Mouse (Mus musculus): Measurements from ENCODE around the gene Krt33a. TPM values are rescaled to one million over a fixed set of nuclear protein-coding genes. Genes with fewer than 3 reads are reported as not detected.

Gene Krt33a
- polyA plus RNA-seq (2016; fragmentation: Nextera tagmentation; extraction: Ambion mirVana), result not detected in 2 replicates

DNA sequence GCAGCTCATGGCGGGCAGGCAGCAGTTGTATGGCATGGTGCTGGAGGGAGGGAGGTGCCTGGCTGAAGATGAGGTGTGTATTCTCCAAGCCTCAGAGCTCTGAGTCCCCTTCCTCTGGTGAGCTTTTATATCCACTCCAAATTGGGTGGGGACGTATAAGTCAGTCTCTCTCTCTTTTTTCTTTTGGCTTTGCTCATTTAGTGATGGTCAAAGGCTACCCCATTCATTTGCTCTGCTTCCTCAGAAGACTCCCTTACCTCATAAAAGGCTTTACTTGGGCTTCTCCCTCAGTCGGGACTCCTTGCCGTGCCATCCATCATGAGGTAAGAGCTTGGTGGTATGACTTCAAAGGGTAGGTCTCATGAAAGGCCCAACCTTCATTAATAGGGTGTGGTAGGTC lies at the start of gene Krt33a:
Krt33a (minus strand) TSS at position 101 of the 400 bp plus-strand sequence.
- H3K27me3 ChIP-seq (ENCODE audit: low read depth, poor library complexity, severe bottlenecking), result no peaks in the 10 kb centered on the region
- DNase-seq (ENCODE audit: low spot score), result no peak
- H3K4me1 ChIP-seq, result no peaks in the 10 kb centered on the region
- H3K4me3 ChIP-seq, result no peak within 1 kb of the TSS
- H3K27ac ChIP-seq (replicated peaks), result no peak within 1 kb of the TSS
- no peaks in the 10 kb centered on the region for H3K36me3 ChIP-seq
- WGBS, result 90% methylated on average over 4 of the region's 4 CpGs
- no peaks in the 10 kb centered on the region for H3K9me3 ChIP-seq (replicated peaks)

DNA sequence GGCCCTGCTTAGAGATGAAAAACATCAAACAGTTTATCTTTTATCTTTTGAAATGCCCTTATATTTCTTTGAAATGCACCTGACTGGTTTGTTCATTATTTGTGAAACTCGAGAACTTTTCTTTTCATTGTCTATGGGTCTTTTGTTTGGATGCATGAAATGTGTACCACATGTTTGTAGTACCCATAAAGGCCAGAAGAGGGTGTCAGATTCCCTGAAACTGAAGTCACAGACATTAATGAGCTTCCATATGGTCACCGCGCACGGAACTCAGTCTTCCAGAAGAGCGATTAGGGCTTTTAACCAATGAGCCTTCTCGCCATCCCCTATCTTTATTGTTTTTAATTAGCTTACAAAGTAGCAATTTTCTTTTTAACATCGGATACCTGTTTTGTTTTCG lies 42.9 kb upstream of the Krt33a start:
- Histone ChIP-seq H3K36me3 (no peaks in the 10 kb centered on the region), H3K4me3 (no peak overlapping the region), H3K4me1 (no peaks in the 10 kb centered on the region), H3K27ac (replicated peaks) (no peak overlapping the region), H3K27me3 (ENCODE audit: low read depth, poor library complexity, severe bottlenecking) (no peaks in the 10 kb centered on the region), H3K9me3 (replicated peaks) (no peaks in the 10 kb centered on the region)
- DNase-seq (ENCODE audit: low spot score), result no peak
- WGBS, result 66% methylated on average over 8 of the region's 8 CpGs

DNA sequence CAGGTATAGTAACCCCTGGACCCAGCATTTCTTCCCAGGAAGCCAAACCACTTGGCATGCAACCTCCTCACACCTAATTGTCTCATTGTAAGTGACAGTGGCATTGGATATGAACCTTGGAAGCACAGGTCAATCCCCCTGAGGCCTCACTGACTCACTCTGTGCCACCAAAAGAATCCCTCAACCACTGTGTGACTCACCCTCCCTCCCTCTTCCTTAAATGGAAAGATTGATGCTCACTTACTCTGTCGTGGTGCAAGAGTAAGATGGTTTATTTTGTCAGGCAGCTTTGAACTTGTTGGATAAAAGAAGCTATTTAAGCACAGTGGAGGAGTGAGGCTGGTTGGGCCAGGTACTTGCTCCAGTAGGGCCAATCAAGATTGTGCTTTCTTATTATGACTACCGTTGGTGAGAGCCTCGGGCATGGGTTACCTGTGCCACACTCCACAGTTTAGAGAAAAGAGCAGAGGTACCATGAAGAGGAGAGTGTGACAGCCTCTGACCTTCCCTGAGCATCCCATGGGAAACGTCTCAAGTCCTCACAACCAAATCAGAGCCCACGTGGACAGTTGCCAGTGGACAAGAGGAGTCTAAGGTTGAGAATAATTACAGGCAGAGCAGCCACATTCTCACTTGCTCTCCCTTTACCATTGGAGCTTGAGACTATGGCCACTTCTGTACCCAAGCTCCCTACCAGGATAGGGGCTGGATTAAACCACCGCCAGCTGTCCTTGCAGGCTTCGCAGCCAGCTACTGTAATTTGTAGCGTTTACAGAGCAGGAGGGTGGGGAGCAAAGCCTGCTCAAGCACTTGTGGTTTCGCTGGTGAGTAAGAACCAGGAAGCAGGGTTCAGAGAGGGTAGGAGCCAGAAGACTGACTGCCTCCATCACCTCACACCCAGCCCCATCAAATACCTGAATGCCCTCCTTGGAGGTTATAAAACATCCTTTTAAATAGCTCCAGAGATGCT lies 40.0 kb upstream of the Krt33a start:
- H3K9me3 ChIP-seq (replicated peaks), result no peaks in the 10 kb centered on the region
- H3K4me1 ChIP-seq, result no peaks in the 10 kb centered on the region
- H3K36me3 ChIP-seq, result no peaks in the 10 kb centered on the region
- no peak overlapping the region for H3K4me3 ChIP-seq
- H3K27me3 ChIP-seq (ENCODE audit: low read depth, poor library complexity, severe bottlenecking), result no peaks in the 10 kb centered on the region
- DNase-seq (ENCODE audit: low spot score), result no peak
- no peak overlapping the region for H3K27ac ChIP-seq (replicated peaks)
- 82% methylated on average over 9 of the region's 9 CpGs for WGBS

DNA sequence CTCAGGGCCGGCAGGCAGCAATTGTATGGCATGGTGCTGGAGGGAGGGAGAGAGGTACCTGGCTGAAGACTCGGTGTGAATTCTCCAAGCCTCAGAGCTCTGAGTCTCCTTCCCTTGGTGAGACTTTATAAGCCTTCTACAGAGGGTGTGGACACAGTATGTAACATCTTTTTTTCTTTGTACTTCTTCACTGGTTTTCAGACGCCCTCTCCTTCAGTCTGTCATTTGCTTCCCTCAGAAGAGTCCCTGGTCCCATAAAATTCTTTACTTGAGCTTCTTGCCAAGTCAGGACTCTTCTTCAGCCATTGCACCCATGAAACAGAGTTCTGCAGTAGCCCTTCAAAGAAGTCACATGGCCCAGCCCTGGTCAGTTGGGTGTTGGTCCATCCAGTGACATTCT lies 34.4 kb upstream of the Krt33a start, which contains the start of gene Krt31:
Krt31 (minus strand) TSS at position 101 of the 400 bp plus-strand sequence.
- no peak within 1 kb of the TSS for H3K4me3 ChIP-seq
- DNase-seq (ENCODE audit: low spot score), result no peak
- no peaks in the 10 kb centered on the region for H3K36me3 ChIP-seq
- no peaks in the 10 kb centered on the region for H3K27me3 ChIP-seq (ENCODE audit: low read depth, poor library complexity, severe bottlenecking)
- H3K9me3 ChIP-seq (replicated peaks), result no peaks in the 10 kb centered on the region
- H3K4me1 ChIP-seq, result no peaks in the 10 kb centered on the region
- no peak within 1 kb of the TSS for H3K27ac ChIP-seq (replicated peaks)
- 92% methylated on average over 3 of the region's 3 CpGs for WGBS

- H3K9me3 ChIP-seq (replicated peaks), result no peaks in the 10 kb centered on the region
- H3K36me3 ChIP-seq, result no peaks in the 10 kb centered on the region
- H3K27me3 ChIP-seq (ENCODE audit: low read depth, poor library complexity, severe bottlenecking), result no peaks in the 10 kb centered on the region
- H3K4me3 ChIP-seq, result no peak overlapping the region
- no peak overlapping the region for H3K27ac ChIP-seq (replicated peaks)
- WGBS, result 84% methylated on average over 2 of the region's 2 CpGs
- H3K4me1 ChIP-seq, result no peaks in the 10 kb centered on the region
- no peak for DNase-seq (ENCODE audit: low spot score)
These were observed 31.2 kb upstream of the Krt33a start for GRCm38 (mm10) chr11:100047193-100047592.

DNA sequence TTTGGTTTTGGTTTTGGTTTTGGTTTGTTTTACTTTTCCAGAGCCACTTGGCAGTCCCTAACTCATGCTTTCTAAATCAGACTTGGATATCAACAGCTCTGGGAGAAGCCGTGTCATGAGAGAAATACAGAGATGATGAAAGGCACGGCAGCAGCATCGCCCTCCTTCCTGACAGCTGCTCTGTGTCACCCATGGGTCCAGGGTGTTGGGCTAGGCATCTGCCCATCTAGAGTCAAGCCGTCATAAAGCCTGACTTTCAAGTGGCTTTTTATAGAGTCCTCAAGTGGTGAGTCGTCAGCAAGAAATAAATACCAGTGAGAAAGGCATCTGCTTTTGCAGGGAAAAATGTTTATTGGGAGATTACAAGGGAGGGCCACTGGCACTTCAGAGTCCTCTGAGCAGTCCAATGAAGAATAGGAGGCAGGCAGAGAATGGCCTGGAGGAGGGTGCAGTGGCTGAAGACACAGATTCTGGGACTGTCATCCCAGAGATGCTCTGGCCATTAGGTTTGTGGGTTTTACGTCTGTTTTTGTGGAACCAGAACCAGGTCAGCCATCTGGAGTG lies 30.4 kb upstream of the Krt33a start:
- no peak overlapping the region for H3K27ac ChIP-seq (replicated peaks)
- WGBS, result 93% methylated on average over 6 of the region's 6 CpGs
- H3K4me3 ChIP-seq, result no peak overlapping the region
- H3K4me1 ChIP-seq, result no peaks in the 10 kb centered on the region
- H3K36me3 ChIP-seq, result no peaks in the 10 kb centered on the region
- H3K27me3 ChIP-seq (ENCODE audit: low read depth, poor library complexity, severe bottlenecking), result no peaks in the 10 kb centered on the region
- H3K9me3 ChIP-seq (replicated peaks), result no peaks in the 10 kb centered on the region
- no peak for DNase-seq (ENCODE audit: low spot score)

DNA sequence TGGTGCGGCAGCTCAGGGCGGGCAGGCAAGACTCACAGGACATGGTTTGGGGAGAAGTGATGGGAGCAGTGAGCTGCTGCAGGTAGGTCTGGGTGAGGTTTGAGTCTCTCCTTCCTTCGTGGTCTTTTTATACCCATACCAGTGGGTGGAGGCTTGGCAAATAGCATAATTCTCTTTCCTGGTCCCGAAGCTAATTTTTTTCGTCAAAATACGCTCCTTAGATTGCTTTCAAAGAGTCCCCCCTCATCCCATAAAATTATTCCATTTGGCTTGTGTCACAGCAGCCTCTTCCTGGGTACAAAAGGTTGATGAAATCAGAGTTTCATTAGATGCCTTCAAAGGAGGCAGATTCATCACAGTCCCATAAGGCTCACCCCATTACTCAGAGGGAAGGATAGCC lies 25.4 kb upstream of the Krt33a start, which contains the start of gene Krt34:
Krt34 (minus strand) TSS at position 101 of the 400 bp plus-strand sequence.
- Histone ChIP-seq H3K9me3 (replicated peaks) (no peaks in the 10 kb centered on the region), H3K27me3 (ENCODE audit: low read depth, poor library complexity, severe bottlenecking) (no peaks in the 10 kb centered on the region), H3K4me3 (no peak within 1 kb of the TSS), H3K4me1 (no peaks in the 10 kb centered on the region), H3K36me3 (no peaks in the 10 kb centered on the region), H3K27ac (replicated peaks) (no peak within 1 kb of the TSS)
- WGBS, result 87% methylated on average over 6 of the region's 6 CpGs
- DNase-seq (ENCODE audit: low spot score), result no peak

GRCm38 (mm10) chr11:100029768-100030167 lies 13.8 kb upstream of the Krt33a start, which contains the start of gene Krt33b:
TSS of gene Krt33b (minus strand) at chr11:100029868.
- Histone ChIP-seq H3K4me1 (peaks cover 3% of the 10 kb centered on the region; the same call in 1 of the 2 replicates), H3K9me3 (replicated peaks) (no peaks in the 10 kb centered on the region), H3K36me3 (no peaks in the 10 kb centered on the region), H3K27ac (replicated peaks) (no peak within 1 kb of the TSS), H3K27me3 (ENCODE audit: low read depth, poor library complexity, severe bottlenecking) (no peaks in the 10 kb centered on the region), H3K4me3 (no peak within 1 kb of the TSS)
- WGBS, result 86% methylated on average over 6 of the region's 6 CpGs
- no peak for DNase-seq (ENCODE audit: low spot score)

DNA sequence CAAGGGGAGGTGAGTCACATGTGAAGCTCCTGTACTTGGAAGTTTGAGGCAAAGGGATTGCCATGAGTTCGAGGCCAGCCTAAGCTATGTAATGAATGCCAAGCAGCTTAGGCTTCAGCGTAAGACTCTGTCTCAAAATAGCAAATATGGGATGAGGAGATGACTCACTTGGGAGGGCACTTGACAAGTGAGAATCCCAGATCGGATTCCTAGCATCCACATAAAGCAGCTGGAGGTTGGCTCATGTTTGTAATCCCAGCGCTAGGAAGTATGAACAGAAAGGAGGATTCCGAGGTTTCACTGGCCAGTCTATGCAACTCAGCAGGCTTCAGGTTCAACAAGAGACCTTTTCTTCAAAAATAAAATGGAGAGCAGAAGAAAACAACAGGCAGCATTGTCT lies 5.4 kb upstream of the Krt33a start:
- no peaks in the 10 kb centered on the region for H3K27me3 ChIP-seq (ENCODE audit: low read depth, poor library complexity, severe bottlenecking)
- no peak overlapping the region for H3K27ac ChIP-seq (replicated peaks)
- no peaks in the 10 kb centered on the region for H3K9me3 ChIP-seq (replicated peaks)
- 85% methylated on average over 5 of the region's 5 CpGs for WGBS
- H3K4me3 ChIP-seq, result no peak overlapping the region
- H3K4me1 ChIP-seq, result peaks cover 3% of the 10 kb centered on the region; the same call in 1 of the 2 replicates
- DNase-seq (ENCODE audit: low spot score), result no peak
- no peaks in the 10 kb centered on the region for H3K36me3 ChIP-seq

- 87% methylated on average over 1 of the region's 1 CpGs for WGBS
- H3K27ac ChIP-seq (replicated peaks), result no peak overlapping the region
- H3K4me3 ChIP-seq, result no peak overlapping the region
- H3K36me3 ChIP-seq, result no peaks in the 10 kb centered on the region
- H3K27me3 ChIP-seq (ENCODE audit: low read depth, poor library complexity, severe bottlenecking), result no peaks in the 10 kb centered on the region
- DNase-seq (ENCODE audit: low spot score), result no peak
- no peaks in the 10 kb centered on the region for H3K4me1 ChIP-seq
- H3K9me3 ChIP-seq (replicated peaks), result no peaks in the 10 kb centered on the region
These were observed 3.5 kb upstream of the Krt33a start for GRCm38 (mm10) chr11:100019466-100019865.

DNA sequence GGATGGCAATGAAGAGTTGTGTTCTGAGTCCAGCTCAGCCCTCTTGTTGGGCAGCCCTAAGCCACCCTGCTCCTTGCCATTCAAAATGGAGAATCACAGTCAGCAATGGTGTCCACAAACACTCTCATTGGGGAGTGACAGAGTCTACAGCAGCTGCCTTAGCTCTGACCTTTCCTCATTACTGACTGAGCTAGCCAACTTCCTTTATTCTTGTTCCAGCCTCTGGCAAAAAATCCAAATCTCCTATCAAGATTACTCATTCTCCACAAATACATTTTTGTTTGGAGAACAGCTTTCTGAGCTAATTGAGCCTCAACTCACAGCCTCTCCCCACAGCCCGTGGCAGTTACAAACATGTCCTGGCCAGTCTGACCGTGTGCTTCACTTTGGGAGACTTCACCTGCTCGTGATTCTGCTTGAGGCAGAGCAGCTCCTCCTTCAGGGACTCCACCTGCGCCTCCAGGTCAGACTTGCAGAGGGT lies 2.3 kb downstream of the Krt33a start:
- Histone ChIP-seq H3K27ac (replicated peaks) (no peak overlapping the region), H3K9me3 (replicated peaks) (no peaks in the 10 kb centered on the region), H3K27me3 (ENCODE audit: low read depth, poor library complexity, severe bottlenecking) (no peaks in the 10 kb centered on the region), H3K4me3 (no peak overlapping the region), H3K36me3 (no peaks in the 10 kb centered on the region), H3K4me1 (no peaks in the 10 kb centered on the region)
- DNase-seq (ENCODE audit: low spot score), result no peak
- 80% methylated on average over 4 of the region's 4 CpGs for WGBS

GRCm38 (mm10) chr11:100010682-100011081 lies 5.3 kb downstream of the Krt33a start:
- Histone ChIP-seq H3K27ac (replicated peaks) (no peak overlapping the region), H3K4me1 (no peaks in the 10 kb centered on the region), H3K9me3 (replicated peaks) (no peaks in the 10 kb centered on the region), H3K27me3 (ENCODE audit: low read depth, poor library complexity, severe bottlenecking) (no peaks in the 10 kb centered on the region), H3K4me3 (no peak overlapping the region), H3K36me3 (no peaks in the 10 kb centered on the region)
- DNase-seq (ENCODE audit: low spot score), result no peak
- 82% methylated on average over 5 of the region's 5 CpGs for WGBS

GRCm38 (mm10) chr11:100008336-100008735 lies 7.7 kb downstream of the Krt33a start:
- H3K4me1 ChIP-seq, result no peaks in the 10 kb centered on the region
- no peaks in the 10 kb centered on the region for H3K36me3 ChIP-seq
- WGBS, result 91% methylated on average over 5 of the region's 5 CpGs
- DNase-seq (ENCODE audit: low spot score), result no peak
- no peak overlapping the region for H3K4me3 ChIP-seq
- H3K9me3 ChIP-seq (replicated peaks), result no peaks in the 10 kb centered on the region
- H3K27ac ChIP-seq (replicated peaks), result no peak overlapping the region
- H3K27me3 ChIP-seq (ENCODE audit: low read depth, poor library complexity, severe bottlenecking), result no peaks in the 10 kb centered on the region

All from midbrain, embryonic 10.5 days (tissue).